Mouse (Mus musculus) spleen, adult 2 months (tissue): ENCODE measurements at regions not wholly inside any gene's neighbourhood (a gene's known extent, or its start where the extent isn't known, plus 50 kb on each side); places are given as distances from the start of the nearest gene placed in this dataset.

Experiments used
- DNase-seq, 2 experiments: peaks; one replicate each; pipeline versions ENCODE4 v3.0.0 to v3.0.0-alpha.2; 2012 to 2021; ENCODE audit warnings: low spot score in 2 of 2, low read depth in 1 of 2
- H3K27ac ChIP-seq: fragments of 200-500 bp; 2 replicates; pipeline ENCODE4 v1.5.1; 2012; ENCODE audit warnings: low read length, inconsistent platforms; ENCODE audit not compliant: insufficient read depth
- H3K27me3 ChIP-seq: fragments of 200-500 bp; 2 replicates; pipeline ENCODE4 v1.6.1; 2012; ENCODE audit warnings: mild to moderate bottlenecking, moderate library complexity, low read length, inconsistent platforms; ENCODE audit not compliant: control insufficient read depth, insufficient read depth
- H3K36me3 ChIP-seq: fragments of 200-500 bp; 2 replicates; pipeline ENCODE4 v1.6.1; 2012; ENCODE audit warnings: mild to moderate bottlenecking, low read length, inconsistent platforms; ENCODE audit not compliant: control insufficient read depth, insufficient read depth
- H3K4me1 ChIP-seq: fragments of 200-500 bp; 2 replicates; pipeline ENCODE4 v1.6.1; 2011; ENCODE audit warnings: inconsistent platforms; ENCODE audit not compliant: control insufficient read depth, insufficient read depth, insufficient read length
- H3K4me3 ChIP-seq: fragments of 200-500 bp; 2 replicates; pipeline ENCODE4 v1.5.1; 2011; ENCODE audit warnings: mild to moderate bottlenecking, inconsistent platforms; ENCODE audit not compliant: insufficient read depth, insufficient read length; ENCODE audit errors: extremely low read depth
- CTCF ChIP-seq: fragments of 200-500 bp; IDR thresholded peaks from 2 replicates; pipeline ENCODE4 v1.5.1; 2011; ENCODE audit warnings: mild to moderate bottlenecking, inconsistent platforms; ENCODE audit not compliant: insufficient read depth, insufficient read length, insufficient replicate concordance; ENCODE audit errors: extremely low read depth
- POLR2A ChIP-seq: fragments of 200-500 bp; IDR thresholded peaks from 2 replicates; pipeline ENCODE4 v1.6.1; 2011; ENCODE audit warnings: low read depth, low read length, inconsistent platforms
- WGBS: fragments of 180-500 bp; shearing (Covaris S2); methylation state at CpG from one replicate; pipeline ENCODE4 v1.1.7; 2018; 5-methylcytosine and 5-hydroxymethylcytosine counted together

DNA sequence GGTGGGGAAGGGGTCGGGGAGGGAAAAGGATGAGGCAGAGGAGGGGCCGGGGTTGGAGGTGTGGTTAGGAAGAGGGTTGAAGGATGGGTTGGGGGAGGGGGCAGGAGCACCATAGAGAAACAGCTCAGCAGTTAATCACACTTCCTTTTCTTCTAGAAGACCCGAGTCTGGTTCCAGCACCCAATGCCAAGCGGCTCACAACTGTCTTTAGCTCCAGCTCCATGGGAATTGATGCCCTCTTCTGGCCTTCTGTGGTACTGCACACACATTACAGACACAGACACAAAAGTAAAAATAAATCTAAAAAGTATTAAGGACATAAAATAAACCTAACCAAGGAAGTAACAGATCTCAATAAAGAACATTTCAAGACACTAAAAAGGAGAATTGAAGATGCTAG lies 73.6 kb upstream of the Tbx5 start:
- Histone ChIP-seq H3K36me3 (no peaks in the 10 kb centered on the region), H3K4me1 (no peaks in the 10 kb centered on the region), H3K27me3 (no peaks in the 10 kb centered on the region), H3K27ac (no peak overlapping the region), H3K4me3 (no peak overlapping the region)
- WGBS = 71% methylated on average over 4 of the region's 4 CpGs
- DNase-seq = no peak
- no peak for TF ChIP-seq POLR2A

DNA sequence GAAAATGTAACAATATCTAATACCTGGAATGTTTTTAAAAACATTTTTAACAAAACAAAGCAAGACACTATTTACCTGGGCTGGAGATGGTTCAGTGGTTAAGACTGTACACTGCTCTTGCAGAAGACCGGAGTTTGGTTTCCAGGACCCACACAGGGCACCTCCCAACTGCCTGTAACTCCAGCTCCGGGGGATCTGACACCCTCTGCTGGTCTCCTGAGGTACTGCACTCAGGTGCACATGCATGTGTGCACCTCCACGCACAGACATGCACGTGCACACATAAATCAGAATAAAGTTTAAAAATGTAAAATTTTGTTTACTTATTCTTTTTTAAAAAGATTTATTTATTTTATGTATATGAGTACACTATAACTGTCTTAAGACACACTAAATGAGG lies 70.4 kb upstream of the Tbx5 start:
- no peaks in the 10 kb centered on the region for H3K4me1 ChIP-seq
- no peak for DNase-seq
- H3K4me3 ChIP-seq = no peak overlapping the region
- 82% methylated on average over 4 of the region's 4 CpGs for WGBS
- TF ChIP-seq POLR2A (no peak), CTCF (no peak)
- no peaks in the 10 kb centered on the region for H3K36me3 ChIP-seq
- no peak overlapping the region for H3K27ac ChIP-seq
- H3K27me3 ChIP-seq = no peaks in the 10 kb centered on the region

DNA sequence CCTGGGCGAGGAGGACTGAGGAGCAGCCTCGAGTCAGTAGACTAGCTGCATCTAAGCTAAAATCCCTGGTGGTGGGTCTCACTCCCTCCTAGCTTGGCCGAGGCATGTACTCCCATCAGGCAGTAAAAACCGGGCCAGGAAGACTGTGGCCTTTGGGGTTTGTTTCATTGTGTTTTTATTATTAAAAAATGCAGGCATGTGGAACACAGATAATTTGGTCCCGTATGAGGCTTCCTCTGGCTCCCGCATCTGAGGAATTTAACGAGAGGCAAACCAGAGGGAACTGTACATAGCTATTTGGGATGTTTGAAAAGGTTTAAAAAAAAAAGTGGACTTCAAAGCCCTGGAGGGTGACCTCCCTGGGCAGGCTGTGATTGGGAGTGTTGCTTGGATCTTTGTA lies 69.1 kb upstream of the Tbx5 start:
- DNase-seq = no peak
- no peak overlapping the region for H3K4me3 ChIP-seq
- no peaks in the 10 kb centered on the region for H3K27me3 ChIP-seq
- no peaks in the 10 kb centered on the region for H3K4me1 ChIP-seq
- 68% methylated on average over 7 of the region's 7 CpGs for WGBS
- no peak for TF ChIP-seq POLR2A
- TF ChIP-seq CTCF = no peak
- no peak overlapping the region for H3K27ac ChIP-seq
- H3K36me3 ChIP-seq = no peaks in the 10 kb centered on the region

DNA sequence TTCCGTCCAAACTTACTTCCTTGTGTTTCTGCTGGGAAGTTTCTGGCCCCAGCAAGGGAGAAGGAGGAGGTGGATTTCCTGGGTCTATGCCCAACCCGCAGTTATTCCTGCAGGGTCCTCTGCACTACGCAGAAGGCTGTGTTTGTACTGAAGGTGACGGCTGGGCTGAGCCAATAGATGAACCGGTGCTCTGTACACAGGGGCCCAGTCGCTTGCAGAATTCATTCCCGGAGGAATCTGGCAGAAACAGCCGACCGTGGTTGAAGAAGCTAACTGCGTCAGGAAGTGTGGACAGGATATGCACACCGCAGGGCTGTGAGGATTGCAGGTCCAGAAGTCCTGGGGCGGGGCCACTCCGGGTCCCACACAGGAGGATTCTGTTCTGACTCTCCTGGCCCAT lies 66.1 kb upstream of the Tbx5 start:
- no peak overlapping the region for H3K4me3 ChIP-seq
- TF ChIP-seq CTCF (no peak), POLR2A (no peak)

DNA sequence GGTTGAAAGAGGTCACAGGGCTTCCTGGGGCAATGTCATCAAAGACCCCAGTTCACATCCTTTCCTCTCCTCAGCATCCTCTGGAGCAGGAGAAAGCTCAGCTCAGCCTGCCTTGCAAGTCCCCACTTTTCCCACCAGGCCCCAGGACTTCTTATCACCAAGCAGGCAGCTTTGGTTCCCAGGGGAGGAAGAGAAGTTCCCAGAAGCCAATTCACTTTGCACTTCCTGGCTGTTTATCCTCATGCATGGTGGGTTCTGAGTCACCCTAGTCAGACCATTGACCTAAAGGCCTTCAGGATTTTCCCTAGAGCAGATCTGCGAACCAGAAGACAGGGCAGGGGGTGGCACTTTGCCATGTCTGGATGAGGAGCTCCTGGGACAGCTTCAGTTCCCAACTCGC lies 61.5 kb upstream of the Tbx5 start:
- Histone ChIP-seq H3K27me3 (no peaks in the 10 kb centered on the region), H3K4me3 (no peak overlapping the region), H3K4me1 (no peaks in the 10 kb centered on the region), H3K36me3 (no peaks in the 10 kb centered on the region), H3K27ac (no peak overlapping the region)
- TF ChIP-seq POLR2A = no peak
- no peak for TF ChIP-seq CTCF
- WGBS = 66% methylated on average over 2 of the region's 2 CpGs
- no peak for DNase-seq

More for the DNA sequence above, 66.1 kb upstream of the Tbx5 start:
- Histone ChIP-seq H3K27me3 (no peaks in the 10 kb centered on the region), H3K4me1 (no peaks in the 10 kb centered on the region), H3K27ac (no peak overlapping the region), H3K36me3 (no peaks in the 10 kb centered on the region)
- no peak for DNase-seq
- 17% methylated on average over 13 of the region's 13 CpGs for WGBS

DNA sequence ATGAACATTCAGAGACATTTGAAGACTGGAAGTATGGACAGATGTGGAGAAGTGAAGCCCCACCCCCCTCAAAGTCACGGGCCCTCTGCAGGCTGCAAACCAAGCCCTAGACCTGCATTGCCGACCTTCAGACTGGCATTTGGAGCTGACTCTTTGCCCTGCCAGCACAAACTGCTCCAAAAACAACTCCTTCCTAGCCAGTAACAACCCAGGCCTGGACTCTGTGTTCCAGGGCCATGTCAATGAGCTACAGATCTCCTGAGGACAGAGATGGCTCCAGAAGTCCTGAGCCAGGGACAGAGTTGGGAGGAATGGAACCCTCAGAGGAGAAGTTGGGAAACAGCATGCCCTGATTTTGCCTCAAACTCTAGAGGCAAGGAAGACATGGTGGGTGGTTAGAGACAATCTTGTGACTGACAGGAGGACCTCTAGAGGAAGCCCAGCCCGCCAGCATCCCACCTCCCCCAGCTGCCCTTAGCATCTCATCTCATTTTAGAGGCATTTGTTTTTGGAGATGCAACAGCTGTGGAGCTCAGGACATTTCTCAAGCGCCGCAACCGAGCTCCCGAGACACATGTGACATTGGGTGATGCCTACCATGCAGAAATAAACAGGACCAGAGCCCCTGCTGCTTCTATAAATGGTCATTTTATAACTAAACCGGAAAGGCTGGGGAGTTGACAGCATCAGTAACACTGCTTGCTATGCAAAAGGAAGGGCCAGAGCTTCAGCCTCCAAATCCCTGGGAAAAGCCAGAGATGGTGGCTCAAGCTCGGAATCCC lies 56.2 kb upstream of the Tbx5 start:
- Histone ChIP-seq H3K27me3 (no peaks in the 10 kb centered on the region), H3K4me1 (no peaks in the 10 kb centered on the region), H3K36me3 (no peaks in the 10 kb centered on the region), H3K27ac (no peak overlapping the region), H3K4me3 (no peak overlapping the region)
- no peak for DNase-seq
- 72% methylated on average over 9 of the region's 9 CpGs for WGBS
- TF ChIP-seq CTCF (no peak), POLR2A (no peak)

DNA sequence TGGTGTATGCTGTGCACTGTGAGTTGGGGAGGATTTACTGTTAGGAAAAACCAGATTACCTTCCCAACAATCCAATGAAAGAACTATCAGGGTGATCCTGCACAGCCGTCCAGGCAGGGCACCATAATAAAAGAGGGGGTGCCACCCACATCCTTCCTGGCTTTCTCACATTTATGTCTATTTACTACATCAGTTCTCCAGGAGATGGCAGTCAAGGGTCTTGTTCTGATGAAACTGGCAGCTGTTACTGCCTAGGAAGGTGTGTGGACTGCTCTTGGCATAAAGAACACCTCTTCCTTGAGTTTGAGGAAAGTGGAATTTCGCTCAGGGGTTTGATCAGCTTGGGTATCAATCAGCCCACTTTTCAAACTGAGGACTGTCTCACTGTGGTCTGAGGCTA lies 54.6 kb upstream of the Tbx5 start:
- no peaks in the 10 kb centered on the region for H3K36me3 ChIP-seq
- no peaks in the 10 kb centered on the region for H3K27me3 ChIP-seq
- no peak for TF ChIP-seq CTCF
- TF ChIP-seq POLR2A = no peak
- WGBS = 16% methylated on average over 2 of the region's 2 CpGs
- DNase-seq = no peak
- no peaks in the 10 kb centered on the region for H3K4me1 ChIP-seq
- no peak overlapping the region for H3K4me3 ChIP-seq
- H3K27ac ChIP-seq = no peak overlapping the region
